Comparison of ENCODE assay signal across 11 mouse cellular contexts in the genomic region with DNA sequence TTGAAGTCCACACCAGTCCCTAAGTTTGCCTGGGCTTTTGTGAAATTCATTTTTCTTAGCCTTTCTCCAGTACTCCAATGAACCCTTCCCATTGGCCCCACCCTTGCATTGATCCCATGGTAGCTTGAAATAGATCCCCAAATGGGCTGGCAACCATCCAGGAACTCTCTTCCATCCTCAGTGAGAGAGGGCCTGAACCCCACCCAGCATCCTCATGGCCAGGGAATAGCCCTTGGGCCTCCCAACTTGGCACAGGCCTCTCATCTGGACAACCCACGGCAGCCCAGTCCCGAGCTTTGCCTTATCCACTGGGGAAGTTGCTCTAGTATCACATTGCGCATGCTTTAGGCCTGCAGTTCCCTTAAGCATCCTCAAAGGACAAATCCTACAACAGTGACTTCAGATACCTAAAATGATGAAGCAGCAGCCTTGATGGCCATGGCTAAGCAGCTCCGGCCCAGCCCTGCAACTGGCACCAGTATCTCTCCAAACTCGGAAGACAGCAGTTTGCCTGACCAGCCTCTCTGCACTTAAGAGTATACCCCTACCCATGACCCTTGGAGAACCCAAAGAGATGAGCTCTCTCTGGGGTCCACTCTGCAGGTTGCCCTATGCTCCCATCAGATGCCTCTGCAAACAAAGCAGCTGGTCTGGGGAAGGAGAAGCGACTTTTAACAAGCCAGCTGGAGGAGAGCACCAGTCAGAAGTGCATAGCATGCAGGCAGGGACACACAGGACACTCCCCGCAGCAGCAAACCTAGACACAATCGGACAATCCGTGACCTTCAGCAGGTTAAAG. TPM values are rescaled to one million over a fixed set of nuclear protein-coding genes. Genes with fewer than 3 reads are reported as not detected.
DNase-seq lines count a peak whose midpoint lies in the region; ATAC-seq and TF ChIP-seq lines count a peak whose summit lies in the region.
"Had no signal": no experiment of that assay in that cellular context is flagged by ENCODE, and none has a peak within 500 bp of the region (broad histone marks: within the 10 kb centered on the region; RNA-seq: fewer than 3 reads in every experiment).

No protein-coding gene starts in this region.

- H3K4me1 ChIP-seq in lung, embryonic 14.5 days (ENCODE audit: insufficient read depth): peaks cover 5% of the 10 kb centered on the region; the same call in 1 of the 2 replicates
- H3K4me1 ChIP-seq in stomach, embryonic 14.5 days (ENCODE audit: control insufficient read depth, insufficient read depth, low read length): peaks cover 25% of the 10 kb centered on the region
- H3K4me1 ChIP-seq: megakaryocyte, embryonic 14.5 days had no signal

- H3K9ac ChIP-seq in lung, embryonic 14.5 days: peak overlapping the region; percentile 43
- H3K9ac ChIP-seq in stomach, embryonic 14.5 days (replicated peaks; ENCODE audit: low read depth, low read length): peak overlapping the region; percentile 47

- TF ChIP-seq CTCF in lung, embryonic 14.5 days (IDR thresholded peaks at IDR 0.05; ENCODE audit: low read depth): no peak

- no peaks in the 10 kb centered on the region for H3K9me3 ChIP-seq in lung, embryonic 14.5 days (ENCODE audit: low read depth, low read length)
- H3K9me3 ChIP-seq in stomach, embryonic 14.5 days (ENCODE audit: control insufficient read depth, low read depth, low read length): no peaks in the 10 kb centered on the region
- H3K9me3 ChIP-seq: megakaryocyte, embryonic 14.5 days had no signal

- H3K4me3 ChIP-seq in lung, embryonic 14.5 days (ENCODE audit: low read depth, low read length): peak overlapping the region; percentile 34
- peak overlapping the region; percentile 35 for H3K4me3 ChIP-seq in stomach, embryonic 14.5 days (ENCODE audit: low read depth, low read length)
- H3K4me3 ChIP-seq: megakaryocyte, embryonic 14.5 days had no signal

- H3K27ac ChIP-seq in lung, embryonic 14.5 days (ENCODE audit: low read depth): peak overlapping the region; percentile 80
- H3K27ac ChIP-seq in stomach, embryonic 14.5 days (ENCODE audit: low read length): peak overlapping the region; percentile 84

- no peaks in the 10 kb centered on the region for H3K36me3 ChIP-seq in lung, embryonic 14.5 days (ENCODE audit: insufficient read depth)
- no peaks in the 10 kb centered on the region for H3K36me3 ChIP-seq in stomach, embryonic 14.5 days (ENCODE audit: control insufficient read depth, insufficient read depth, low read length)
- H3K36me3 ChIP-seq: G1E had no signal

- peak; percentile 7 for DNase-seq in lung, embryonic 14.5 days
- DNase-seq in lung, postnatal 25 days (ENCODE audit: low spot score): no peak
- peak; percentile 73 for DNase-seq in gastrocnemius, postnatal 25 days
- DNase-seq in kidney, postnatal 14 days: peak; percentile 3
- no peak for DNase-seq in cerebellum, adult 18-20 months
- no peak for DNase-seq in left cerebral cortex, adult 8-10 months (ENCODE audit: low spot score in 2 of 2)
- no peak for DNase-seq in frontal cortex, postnatal 36 days (ENCODE audit: low spot score in 2 of 2)
- DNase-seq: cerebellum, adult 11 months had no signal

- peak overlapping the region; percentile 58 for H3K4me2 ChIP-seq in lung, embryonic 14.5 days
- peak overlapping the region; percentile 60 for H3K4me2 ChIP-seq in stomach, embryonic 14.5 days (replicated peaks; ENCODE audit: low read depth, low read length)

- ATAC-seq in lung, embryonic 14.5 days (ENCODE audit: insufficient read depth): no peak
- ATAC-seq in stomach, embryonic 14.5 days (ENCODE audit: insufficient number of reproducible peaks, insufficient read depth, low FRiP score, low read depth): no peak

- no peaks in the 10 kb centered on the region for H3K27me3 ChIP-seq in lung, embryonic 14.5 days (ENCODE audit: insufficient read depth, low read length)
- H3K27me3 ChIP-seq in stomach, embryonic 14.5 days (ENCODE audit: control insufficient read depth, insufficient read depth, low read length): no peaks in the 10 kb centered on the region

- 66% methylated on average over 9 of the region's 9 CpGs for WGBS in lung, embryonic 14.5 days
- 75% methylated on average over 9 of the region's 9 CpGs for WGBS in stomach, embryonic 14.5 days

RNA-seq across cellular contexts. Expression of a gene that starts 0.8 kb away (rescaled TPM):
- polyA plus RNA-seq in lung, embryonic 14.5 days (2014; fragmentation: Nextera tagmentation; extraction: Ambion mirVana): 63.0 and 74.6 TPM in 2 replicates
- total RNA-seq in gastrocnemius, postnatal 25 days (2021): 100 to 1,000 TPM in 1 of 2 experiments, 10 to 100 TPM in 1; 86.2 to 121 TPM
- 133 and 146 TPM in 2 replicates for polyA plus RNA-seq in stomach, embryonic 14.5 days (2014; fragmentation: Nextera tagmentation; extraction: Ambion mirVana)
- 1 to 10 TPM; 5.9 to 9.2 (median 7.0) TPM for total RNA-seq in left cerebral cortex, adult 8-10 months (2022)
- polyA plus RNA-seq: G1E had no signal

Comparison
In these comparisons a context has a peak if more than half of its experiments do, and no peak if none do; other contexts are left out.
1. DNase-seq: peak in lung, embryonic 14.5 days (single experiment), gastrocnemius, postnatal 25 days (single experiment) and kidney, postnatal 14 days (single experiment); none in lung, postnatal 25 days (single experiment), cerebellum, adult 18-20 months (0 of 2), left cerebral cortex, adult 8-10 months (0 of 2) and frontal cortex, postnatal 36 days (0 of 2).
2. RNA of a gene that starts 0.8 kb away (total RNA-seq): 86.2 to 121 TPM in gastrocnemius, postnatal 25 days; 5.9 to 9.2 TPM in left cerebral cortex, adult 8-10 months; every median in the first group is over 4 times any median in the second.